Mouse (Mus musculus): ENCODE measurements around the gene AC131692.1. TPM values are rescaled to one million over a fixed set of nuclear protein-coding genes. Genes with fewer than 3 reads are reported as not detected.

The AC131692.1 gene
- total RNA-seq, 2 experiments from 2014 or later: 0.82 TPM; not detected in 1

Small RNA genes within 50 kb of the gene (microRNA-seq; reads per million reads assigned to microRNA genes)
- not detected for gene Mir6988

Other genes starting within 250 kb of the AC131692.1 start
- 10 to 100 TPM; 29.0 to 34.8 TPM for gene Frmd8, start 219.1 kb upstream of the AC131692.1 start, total RNA-seq (2021)
- 10 to 100 TPM; 13.4 to 14.2 TPM for gene Slc25a45, start 216.6 kb upstream of the AC131692.1 start, total RNA-seq (2021)
- gene Tigd3, start 200.3 kb upstream of the AC131692.1 start, total RNA-seq (2021): 1 to 10 TPM; 1.6 to 1.9 TPM
- gene Dpf2, start 181.4 kb upstream of the AC131692.1 start, total RNA-seq (2021): 100 to 1,000 TPM; 105 to 119 TPM
- 10 to 100 TPM; 10.8 to 11.2 TPM for gene Cdc42ep2, start 169.6 kb upstream of the AC131692.1 start, total RNA-seq (2021)
- 10 to 100 TPM; 21.3 to 28.0 TPM for gene Pola2, start 130.2 kb upstream of the AC131692.1 start, total RNA-seq (2021)
- gene Slc22a20, start 108.3 kb upstream of the AC131692.1 start, total RNA-seq (2021): not detected
- 10 to 100 TPM; 31.3 to 40.0 TPM for gene Capn1, start 78.5 kb upstream of the AC131692.1 start, total RNA-seq (2021)
- 10 to 100 TPM; 40.5 to 43.7 TPM for gene Syvn1, start 47.8 kb upstream of the AC131692.1 start, total RNA-seq (2021)
- gene Mrpl49, start 36.6 kb upstream of the AC131692.1 start, total RNA-seq (2021): 10 to 100 TPM; 58.2 to 59.4 TPM
- 1,000 to 10,000 TPM; 1,154 to 1,182 TPM for gene Fau, start 36.6 kb upstream of the AC131692.1 start, total RNA-seq (2021)
- gene Znhit2, start 33.2 kb upstream of the AC131692.1 start, total RNA-seq (2021): 10 to 100 TPM; 21.6 to 26.1 TPM
- gene Tm7sf2, start 26.0 kb upstream of the AC131692.1 start, total RNA-seq (2021): 10 to 100 TPM; 14.3 to 15.9 TPM
- gene Vps51, start 17.2 kb upstream of the AC131692.1 start, total RNA-seq (2021): 10 to 100 TPM; 45.1 to 61.3 TPM
- not detected for gene Tmem262, start 14.4 kb upstream of the AC131692.1 start, total RNA-seq (2021)
- not detected for gene Gm28374, start 12.2 kb upstream of the AC131692.1 start, total RNA-seq (2021)
- gene Zfpl1, start 9.5 kb upstream of the AC131692.1 start, total RNA-seq (2021): 10 to 100 TPM; 33.5 to 33.6 TPM
- 1 to 10 TPM; 7.0 to 7.1 TPM for gene Cdca5, start 9.4 kb upstream of the AC131692.1 start, total RNA-seq (2021)
- gene Naaladl1, start 11.4 kb downstream of the AC131692.1 start, total RNA-seq (2021): under 1 TPM; 0.24 to 0.30 TPM
- gene Sac3d1, start 24.2 kb downstream of the AC131692.1 start, total RNA-seq (2021): 10 to 100 TPM; 15.9 to 17.2 TPM
- 10 to 100 TPM; 19.6 to 21.8 TPM for gene Snx15, start 33.9 kb downstream of the AC131692.1 start, total RNA-seq (2021)
- 1 to 10 TPM in 1 of 2 experiments, under 1 TPM in 1; 0.57 to 1.6 TPM for gene Batf2, start 46.6 kb downstream of the AC131692.1 start, total RNA-seq (2021)
- 10 to 100 TPM; 63.1 to 63.7 TPM for gene Arl2, start 47.1 kb downstream of the AC131692.1 start, total RNA-seq (2021)
- gene Majin, start 90.0 kb downstream of the AC131692.1 start, total RNA-seq (2021): under 1 TPM; 0.72 to 0.79 TPM
- 10 to 100 TPM; 16.9 to 18.2 TPM for gene Gpha2, start 132.0 kb downstream of the AC131692.1 start, total RNA-seq (2021)
- 10 to 100 TPM; 52.9 to 56.9 TPM for gene Ppp2r5b, start 141.5 kb downstream of the AC131692.1 start, total RNA-seq (2021)
- gene Atg2a, start 147.2 kb downstream of the AC131692.1 start, total RNA-seq (2021): 10 to 100 TPM; 25.0 to 30.2 TPM
- 100 to 1,000 TPM; 104 to 106 TPM for gene Ehd1, start 182.3 kb downstream of the AC131692.1 start, total RNA-seq (2021)
- 10 to 100 TPM; 10.3 to 11.6 TPM for gene Cdc42bpg, start 212.0 kb downstream of the AC131692.1 start, total RNA-seq (2021)
- 10 to 100 TPM; 37.1 to 38.7 TPM for gene Men1, start 240.6 kb downstream of the AC131692.1 start, total RNA-seq (2021)
- 10 to 100 TPM; 35.9 to 54.6 TPM for gene Map4k2, start 246.7 kb downstream of the AC131692.1 start, total RNA-seq (2021)

Measured in adrenal gland, postnatal 10 days (tissue).